Mouse (Mus musculus): ENCODE results near the gene Enox1. TPM values are rescaled to one million over a fixed set of nuclear protein-coding genes. Genes with fewer than 3 reads are reported as not detected.

Enox1 gene
- polyA plus RNA-seq, 1 experiment from 2014 or later, result 2.5 TPM

GRCm38 (mm10) chr14:77410354-77410753 is 253.8 kb downstream of the Enox1 start:
- no peak overlapping the region for H3K4me3 ChIP-seq
- no peaks in the 10 kb centered on the region for H3K4me1 ChIP-seq
- H3K9ac ChIP-seq, result no peak overlapping the region
- no peaks in the 10 kb centered on the region for H3K36me3 ChIP-seq
- H3K9me3 ChIP-seq, result no peaks in the 10 kb centered on the region
- no peaks in the 10 kb centered on the region for H3K27me3 ChIP-seq (replicated peaks)
- WGBS, result 89% methylated on average over 9 of the region's 9 CpGs
- ATAC-seq (ENCODE audit: extremely low read depth, insufficient number of reproducible peaks, low FRiP score, low TSS enrichment), result no peak
- H3K4me2 ChIP-seq, result no peak overlapping the region
- no peak overlapping the region for H3K27ac ChIP-seq (replicated peaks)

GRCm38 (mm10) chr14:77413106-77413505 is 256.5 kb downstream of the Enox1 start:
- WGBS, result 80% methylated on average over 5 of the region's 5 CpGs
- Histone ChIP-seq H3K9ac (no peak overlapping the region), H3K9me3 (no peaks in the 10 kb centered on the region), H3K27ac (replicated peaks) (no peak overlapping the region), H3K27me3 (replicated peaks) (no peaks in the 10 kb centered on the region), H3K36me3 (no peaks in the 10 kb centered on the region), H3K4me2 (no peak overlapping the region), H3K4me1 (no peaks in the 10 kb centered on the region), H3K4me3 (no peak overlapping the region)
- ATAC-seq (ENCODE audit: extremely low read depth, insufficient number of reproducible peaks, low FRiP score, low TSS enrichment), result no peak

GRCm38 (mm10) chr14:77416358-77416757 is 259.8 kb downstream of the Enox1 start:
- H3K27me3 ChIP-seq (replicated peaks), result no peaks in the 10 kb centered on the region
- no peak overlapping the region for H3K27ac ChIP-seq (replicated peaks)
- H3K9ac ChIP-seq, result no peak overlapping the region
- no peaks in the 10 kb centered on the region for H3K4me1 ChIP-seq
- 65% methylated on average over 2 of the region's 2 CpGs for WGBS
- H3K4me3 ChIP-seq, result no peak overlapping the region
- no peaks in the 10 kb centered on the region for H3K36me3 ChIP-seq
- H3K9me3 ChIP-seq, result no peaks in the 10 kb centered on the region
- ATAC-seq (ENCODE audit: extremely low read depth, insufficient number of reproducible peaks, low FRiP score, low TSS enrichment), result no peak
- H3K4me2 ChIP-seq, result no peak overlapping the region

- no peak overlapping the region for H3K27ac ChIP-seq (replicated peaks)
- no peaks in the 10 kb centered on the region for H3K27me3 ChIP-seq (replicated peaks)
- no peak overlapping the region for H3K9ac ChIP-seq
- no peak for ATAC-seq (ENCODE audit: extremely low read depth, insufficient number of reproducible peaks, low FRiP score, low TSS enrichment)
- H3K4me1 ChIP-seq, result no peaks in the 10 kb centered on the region
- H3K4me2 ChIP-seq, result no peak overlapping the region
- H3K4me3 ChIP-seq, result no peak overlapping the region
- 76% methylated on average over 6 of the region's 6 CpGs for WGBS
- no peaks in the 10 kb centered on the region for H3K36me3 ChIP-seq
- H3K9me3 ChIP-seq, result no peaks in the 10 kb centered on the region
Observed at GRCm38 (mm10) chr14:77421031-77421430, 264.5 kb downstream of the Enox1 start.

GRCm38 (mm10) chr14:77423194-77423593 is 266.6 kb downstream of the Enox1 start:
- H3K27me3 ChIP-seq (replicated peaks), result no peaks in the 10 kb centered on the region
- no peak overlapping the region for H3K4me2 ChIP-seq
- no peak overlapping the region for H3K4me3 ChIP-seq
- ATAC-seq (ENCODE audit: extremely low read depth, insufficient number of reproducible peaks, low FRiP score, low TSS enrichment), result no peak
- 67% methylated on average over 9 of the region's 9 CpGs for WGBS
- no peak overlapping the region for H3K9ac ChIP-seq
- H3K36me3 ChIP-seq, result no peaks in the 10 kb centered on the region
- H3K9me3 ChIP-seq, result no peaks in the 10 kb centered on the region
- H3K4me1 ChIP-seq, result no peaks in the 10 kb centered on the region
- no peak overlapping the region for H3K27ac ChIP-seq (replicated peaks)

- Histone ChIP-seq H3K4me3 (no peak overlapping the region), H3K36me3 (no peaks in the 10 kb centered on the region), H3K9me3 (no peaks in the 10 kb centered on the region), H3K27me3 (replicated peaks) (no peaks in the 10 kb centered on the region), H3K9ac (no peak overlapping the region), H3K4me1 (no peaks in the 10 kb centered on the region), H3K4me2 (no peak overlapping the region), H3K27ac (replicated peaks) (no peak overlapping the region)
- ATAC-seq (ENCODE audit: extremely low read depth, insufficient number of reproducible peaks, low FRiP score, low TSS enrichment), result no peak
- 67% methylated on average over 5 of the region's 5 CpGs for WGBS
Observed at GRCm38 (mm10) chr14:77439426-77439825, 282.9 kb downstream of the Enox1 start.

- no peak overlapping the region for H3K27ac ChIP-seq (replicated peaks)
- no peaks in the 10 kb centered on the region for H3K9me3 ChIP-seq
- no peak for ATAC-seq (ENCODE audit: extremely low read depth, insufficient number of reproducible peaks, low FRiP score, low TSS enrichment)
- no peak overlapping the region for H3K4me3 ChIP-seq
- no peaks in the 10 kb centered on the region for H3K27me3 ChIP-seq (replicated peaks)
- H3K9ac ChIP-seq, result no peak overlapping the region
- H3K4me1 ChIP-seq, result no peaks in the 10 kb centered on the region
- WGBS, result 79% methylated on average over 7 of the region's 7 CpGs
- no peak overlapping the region for H3K4me2 ChIP-seq
- H3K36me3 ChIP-seq, result no peaks in the 10 kb centered on the region
Observed at GRCm38 (mm10) chr14:77440805-77441204, 284.2 kb downstream of the Enox1 start.

GRCm38 (mm10) chr14:77441541-77441940 is 285.0 kb downstream of the Enox1 start:
- WGBS, result 79% methylated on average over 6 of the region's 6 CpGs
- H3K9ac ChIP-seq, result no peak overlapping the region
- H3K27me3 ChIP-seq (replicated peaks), result no peaks in the 10 kb centered on the region
- H3K9me3 ChIP-seq, result no peaks in the 10 kb centered on the region
- H3K36me3 ChIP-seq, result no peaks in the 10 kb centered on the region
- no peak for ATAC-seq (ENCODE audit: extremely low read depth, insufficient number of reproducible peaks, low FRiP score, low TSS enrichment)
- H3K4me1 ChIP-seq, result no peaks in the 10 kb centered on the region
- H3K27ac ChIP-seq (replicated peaks), result no peak overlapping the region
- no peak overlapping the region for H3K4me3 ChIP-seq
- no peak overlapping the region for H3K4me2 ChIP-seq

- Histone ChIP-seq H3K9ac (no peak overlapping the region), H3K9me3 (no peaks in the 10 kb centered on the region), H3K4me2 (no peak overlapping the region), H3K27ac (replicated peaks) (no peak overlapping the region), H3K36me3 (no peaks in the 10 kb centered on the region), H3K4me3 (no peak overlapping the region), H3K27me3 (replicated peaks) (no peaks in the 10 kb centered on the region), H3K4me1 (no peaks in the 10 kb centered on the region)
- WGBS, result 66% methylated on average over 4 of the region's 4 CpGs
- ATAC-seq (ENCODE audit: extremely low read depth, insufficient number of reproducible peaks, low FRiP score, low TSS enrichment), result no peak
Observed at GRCm38 (mm10) chr14:77448001-77448400, 291.4 kb downstream of the Enox1 start.

GRCm38 (mm10) chr14:77451916-77452315 is 295.4 kb downstream of the Enox1 start:
- H3K27ac ChIP-seq (replicated peaks), result no peak overlapping the region
- H3K4me3 ChIP-seq, result no peak overlapping the region
- peaks cover 13% of the 10 kb centered on the region for H3K4me1 ChIP-seq
- H3K9ac ChIP-seq, result no peak overlapping the region
- H3K4me2 ChIP-seq, result no peak overlapping the region
- H3K36me3 ChIP-seq, result no peaks in the 10 kb centered on the region
- H3K27me3 ChIP-seq (replicated peaks), result no peaks in the 10 kb centered on the region
- WGBS, result 67% methylated on average over 4 of the region's 4 CpGs
- no peaks in the 10 kb centered on the region for H3K9me3 ChIP-seq
- no peak for ATAC-seq (ENCODE audit: extremely low read depth, insufficient number of reproducible peaks, low FRiP score, low TSS enrichment)

- Histone ChIP-seq H3K36me3 (no peaks in the 10 kb centered on the region), H3K4me3 (no peak overlapping the region), H3K27me3 (replicated peaks) (no peaks in the 10 kb centered on the region), H3K9me3 (no peaks in the 10 kb centered on the region), H3K9ac (no peak overlapping the region), H3K4me1 (peaks cover 25% of the 10 kb centered on the region), H3K4me2 (no peak overlapping the region), H3K27ac (replicated peaks) (no peak overlapping the region)
- ATAC-seq (ENCODE audit: extremely low read depth, insufficient number of reproducible peaks, low FRiP score, low TSS enrichment), result no peak
- WGBS, result 25% methylated on average over 3 of the region's 3 CpGs
Observed at GRCm38 (mm10) chr14:77456066-77456465, 299.5 kb downstream of the Enox1 start.

GRCm38 (mm10) chr14:77456876-77457275 is 300.3 kb downstream of the Enox1 start:
- H3K9me3 ChIP-seq, result no peaks in the 10 kb centered on the region
- no peak for ATAC-seq (ENCODE audit: extremely low read depth, insufficient number of reproducible peaks, low FRiP score, low TSS enrichment)
- no peaks in the 10 kb centered on the region for H3K27me3 ChIP-seq (replicated peaks)
- H3K36me3 ChIP-seq, result no peaks in the 10 kb centered on the region
- H3K9ac ChIP-seq, result no peak overlapping the region
- 43% methylated on average over 7 of the region's 7 CpGs for WGBS
- H3K4me3 ChIP-seq, result no peak overlapping the region
- no peak overlapping the region for H3K27ac ChIP-seq (replicated peaks)
- no peak overlapping the region for H3K4me2 ChIP-seq
- H3K4me1 ChIP-seq, result peaks cover 25% of the 10 kb centered on the region
